Mouse (Mus musculus) spleen, embryonic (tissue): ENCODE measurements around the gene Olig1.

Experiments used
- CTCF ChIA-PET: fragments of 350-600 bp; sonication (Branson Sonifier 250); formaldehyde crosslinking; loops from one replicate; lab custom pipeline; 2022; lab: Charles Lee

Olig1 gene

GRCm38 (mm10) chr16:91269468-91270211, at the start of gene Olig1:
Gene Olig1 (plus strand): TSS chr16:91269772.
- CTCF ChIA-PET, result no interaction called here

GRCm38 (mm10) chr16:91222171-91222642, 47.4 kb upstream of the Olig1 start:
- CTCF ChIA-PET, result no interaction called here

GRCm38 (mm10) chr16:91222643-91223271, 46.8 kb upstream of the Olig1 start:
- CTCF ChIA-PET, result interaction anchor here (1.1 kb wide), 1 partner anchor 71 kb away, joined by 3 read pairs; no protein-coding TSS in a partner anchor

GRCm38 (mm10) chr16:91223327-91224067, 46.1 kb upstream of the Olig1 start:
- CTCF ChIA-PET, result interaction anchor here (1.1 kb wide), 1 partner anchor 70 kb away, joined by 3 read pairs; no protein-coding TSS in a partner anchor

- CTCF ChIA-PET, result no interaction called here
These were observed 45.5 kb upstream of the Olig1 start for GRCm38 (mm10) chr16:91224068-91224402.

GRCm38 (mm10) chr16:91224481-91225232, 44.9 kb upstream of the Olig1 start:
- CTCF ChIA-PET, result no interaction called here

- CTCF ChIA-PET, result no interaction called here
These were observed 44.1 kb upstream of the Olig1 start, which contains the start of gene Olig2 for GRCm38 (mm10) chr16:91225233-91226037. Gene Olig2 (plus strand): TSS chr16:91225457.

- CTCF ChIA-PET, result interaction anchor here (0.6 kb wide), 1 partner anchor 180 kb away, joined by 3 read pairs; the partner anchor contains the start of gene Il10rb
These were observed 43.3 kb upstream of the Olig1 start for GRCm38 (mm10) chr16:91226038-91226882.

- CTCF ChIA-PET, result no interaction called here
These were observed 42.5 kb upstream of the Olig1 start for GRCm38 (mm10) chr16:91226883-91227759.

- CTCF ChIA-PET, result no interaction called here
These were observed 41.9 kb upstream of the Olig1 start for GRCm38 (mm10) chr16:91227760-91228043.

- CTCF ChIA-PET, result no interaction called here
These were observed 41.1 kb upstream of the Olig1 start for GRCm38 (mm10) chr16:91228238-91229071.

- CTCF ChIA-PET, result no interaction called here
These were observed 40.6 kb upstream of the Olig1 start for GRCm38 (mm10) chr16:91229072-91229348.

- CTCF ChIA-PET, result no interaction called here
These were observed 39.9 kb upstream of the Olig1 start for GRCm38 (mm10) chr16:91229643-91230042.

- CTCF ChIA-PET, result no interaction called here
These were observed 37.6 kb upstream of the Olig1 start for GRCm38 (mm10) chr16:91231781-91232469.

- CTCF ChIA-PET, result no interaction called here
These were observed 36.9 kb upstream of the Olig1 start for GRCm38 (mm10) chr16:91232470-91233240.

GRCm38 (mm10) chr16:91233241-91233944, 36.2 kb upstream of the Olig1 start:
- CTCF ChIA-PET, result interaction anchor here (0.6 kb wide), 2 partner anchors 30 to 245 kb away, joined by 4 to 5 read pairs; no protein-coding TSS in a partner anchor
